Mouse (Mus musculus): ENCODE data around the gene Tmem130.
"Not testable (repeated sequence)": the region's sequence is repeated elsewhere in the genome, so short reads cannot be mapped to it uniquely, and the experiment has no call there.

The Tmem130 gene

GRCm38 (mm10) chr5:144761161-144761868 is at the start of gene Tmem130:
Gene Tmem130 (minus strand): TSS chr5:144761818.
- peak; percentile 48 to 50 for DNase-seq (ENCODE audit: low spot score in 2 of 2)

GRCm38 (mm10) chr5:144806931-144807330 is 45.3 kb upstream of the Tmem130 start:
- no peak for DNase-seq (ENCODE audit: low spot score in 2 of 2)

GRCm38 (mm10) chr5:144804181-144804580 is 42.6 kb upstream of the Tmem130 start:
- no peak for DNase-seq (ENCODE audit: low spot score in 2 of 2)

GRCm38 (mm10) chr5:144803066-144803465 is 41.4 kb upstream of the Tmem130 start:
- DNase-seq (ENCODE audit: low spot score in 2 of 2), result no peak

GRCm38 (mm10) chr5:144797116-144797515 is 35.5 kb upstream of the Tmem130 start:
- no peak for DNase-seq (ENCODE audit: low spot score in 2 of 2)

GRCm38 (mm10) chr5:144794687-144795086 is 33.1 kb upstream of the Tmem130 start:
- DNase-seq (ENCODE audit: low spot score in 2 of 2), result peak in 1 of 2 experiments; percentile 5

- no peak for DNase-seq (ENCODE audit: low spot score in 2 of 2)
These were observed 31.8 kb upstream of the Tmem130 start for GRCm38 (mm10) chr5:144793374-144793773.

GRCm38 (mm10) chr5:144786464-144786863 is 24.8 kb upstream of the Tmem130 start:
- no peak for DNase-seq (ENCODE audit: low spot score in 2 of 2)

- DNase-seq (ENCODE audit: low spot score in 2 of 2), result no peak
These were observed 19.0 kb upstream of the Tmem130 start for GRCm38 (mm10) chr5:144780654-144781053.

- no peak for DNase-seq (ENCODE audit: low spot score in 2 of 2)
These were observed 11.6 kb upstream of the Tmem130 start for GRCm38 (mm10) chr5:144773231-144773630.

GRCm38 (mm10) chr5:144769067-144769482 is 7.5 kb upstream of the Tmem130 start:
- DNase-seq (ENCODE audit: low spot score in 2 of 2), result no peak

- peak; percentile 85 to 92 for DNase-seq (ENCODE audit: low spot score in 2 of 2)
These were observed 6.6 kb upstream of the Tmem130 start for GRCm38 (mm10) chr5:144767911-144768841.

- not testable (repeated sequence) for DNase-seq (ENCODE audit: low spot score in 2 of 2)
These were observed 5.6 kb upstream of the Tmem130 start, which contains the start of gene Trrap for GRCm38 (mm10) chr5:144767106-144767798. Gene Trrap (plus strand): TSS chr5:144767732.

GRCm38 (mm10) chr5:144766646-144767045 is 5.0 kb upstream of the Tmem130 start:
- DNase-seq (ENCODE audit: low spot score in 2 of 2), result no peak

- DNase-seq (ENCODE audit: low spot score in 2 of 2), result no peak
These were observed 4.4 kb upstream of the Tmem130 start for GRCm38 (mm10) chr5:144766026-144766425.

GRCm38 (mm10) chr5:144758422-144758821 is 3.2 kb downstream of the Tmem130 start:
- no peak for DNase-seq (ENCODE audit: low spot score in 2 of 2)

GRCm38 (mm10) chr5:144757402-144757801 is 4.2 kb downstream of the Tmem130 start:
- no peak for DNase-seq (ENCODE audit: low spot score in 2 of 2)

- no peak for DNase-seq (ENCODE audit: low spot score in 2 of 2)
These were observed 6.4 kb downstream of the Tmem130 start for GRCm38 (mm10) chr5:144755191-144755590.

- peak in 1 of 2 experiments; percentile 35 for DNase-seq (ENCODE audit: low spot score in 2 of 2)
These were observed 8.6 kb downstream of the Tmem130 start for GRCm38 (mm10) chr5:144753041-144753440.

- no peak for DNase-seq (ENCODE audit: low spot score in 2 of 2)
These were observed 9.2 kb downstream of the Tmem130 start for GRCm38 (mm10) chr5:144752432-144752831.

- no peak for DNase-seq (ENCODE audit: low spot score in 2 of 2)
These were observed 24.5 kb downstream of the Tmem130 start for GRCm38 (mm10) chr5:144737101-144737500.

- DNase-seq (ENCODE audit: low spot score in 2 of 2), result peak; percentile 74 to 87
These were observed 26.7 kb downstream of the Tmem130 start for GRCm38 (mm10) chr5:144734949-144735348.

Data from cerebellum, postnatal 4 days (tissue).